Mouse (Mus musculus) forebrain, embryonic 14.5 days (tissue): ENCODE results near the gene Shb. TPM values are rescaled to one million over a fixed set of nuclear protein-coding genes. Genes with fewer than 3 reads are reported as not detected.
"Not testable (repeated sequence)": the region's sequence is repeated elsewhere in the genome, so short reads cannot be mapped to it uniquely, and the experiment has no call there.

Experiments used
- ATAC-seq: fragments of 200-750 bp; cut with Nextera tagmentation; 2 replicates; pipeline ENCODE4 v1.8.0; 2017; ENCODE audit warnings: mild to moderate bottlenecking, moderate library complexity
- DNase-seq: peaks from one replicate; pipeline ENCODE4 v3.0.0-alpha.2; 2015; ENCODE audit warnings: low spot score
- H3K27ac ChIP-seq: fragments of 300-500 bp; sonication (generic); 2 replicates; pipeline ENCODE4 v1.5.1; 2014; ENCODE audit warnings: low read depth, mild to moderate bottlenecking, control low read depth, low read length, moderate library complexity
- H3K27me3 ChIP-seq: fragments of 300-500 bp; sonication (generic); replicated peaks from 2 replicates; pipeline ENCODE4 v1.6.1; 2014; ENCODE audit warnings: low read length, control low read depth, mixed read lengths; ENCODE audit not compliant: control insufficient read depth, insufficient read depth
- H3K36me3 ChIP-seq: fragments of 300-500 bp; sonication (generic); 2 replicates; pipeline ENCODE4 v1.6.1; 2014; ENCODE audit warnings: low read length, control low read depth; ENCODE audit not compliant: control insufficient read depth, insufficient read depth
- H3K4me1 ChIP-seq: fragments of 300-500 bp; sonication (generic); 2 replicates; pipeline ENCODE4 v1.6.1; 2014; ENCODE audit warnings: antibody characterized with exemption, low read length, control low read depth; ENCODE audit not compliant: control insufficient read depth, insufficient read depth
- H3K4me2 ChIP-seq: fragments of 300-500 bp; sonication (generic); 2 replicates; pipeline ENCODE4 v1.6.1; 2014; ENCODE audit warnings: mild to moderate bottlenecking, control low read depth, low read length
- H3K4me3 ChIP-seq: fragments of 300-500 bp; sonication (generic); 2 replicates; pipeline ENCODE4 v1.5.1; 2014; ENCODE audit warnings: low read depth, low read length, control low read depth
- H3K9ac ChIP-seq: fragments of 300-500 bp; sonication (generic); 2 replicates; pipeline ENCODE4 v1.6.1; 2014; ENCODE audit warnings: mild to moderate bottlenecking, low read length, control low read depth, moderate library complexity
- H3K9me3 ChIP-seq: fragments of 300-500 bp; sonication (generic); replicated peaks from 2 replicates; pipeline ENCODE4 v1.6.1; 2016; ENCODE audit warnings: low read length, control low read depth, mixed read lengths; ENCODE audit not compliant: control insufficient read depth
- WGBS: fragments of 180-500 bp; shearing (Covaris S2); extraction: QIAGEN DNeasy Blood & Tissue Kit; methylation state at CpG from one replicate; pipeline ENCODE4 v1.1.7; 2014; 5-methylcytosine and 5-hydroxymethylcytosine counted together
- microRNA-seq: library from miRNA; unstranded; fragments of <30 nt; microRNA quantifications from one replicate; pipeline ENCODE4, GENCODE M21; 2016
- polyA plus RNA-seq: library from polyadenylated mRNA; unstranded; fragments of >200 nt; fragmentation: Nextera tagmentation; extraction: Ambion mirVana; gene quantifications from 2 replicates; pipeline ENCODE4 v1.2.1, GENCODE M21; 2014

The Shb gene
- polyA plus RNA-seq, 1 experiment from 2014 or later: 14.5 TPM

DNA sequence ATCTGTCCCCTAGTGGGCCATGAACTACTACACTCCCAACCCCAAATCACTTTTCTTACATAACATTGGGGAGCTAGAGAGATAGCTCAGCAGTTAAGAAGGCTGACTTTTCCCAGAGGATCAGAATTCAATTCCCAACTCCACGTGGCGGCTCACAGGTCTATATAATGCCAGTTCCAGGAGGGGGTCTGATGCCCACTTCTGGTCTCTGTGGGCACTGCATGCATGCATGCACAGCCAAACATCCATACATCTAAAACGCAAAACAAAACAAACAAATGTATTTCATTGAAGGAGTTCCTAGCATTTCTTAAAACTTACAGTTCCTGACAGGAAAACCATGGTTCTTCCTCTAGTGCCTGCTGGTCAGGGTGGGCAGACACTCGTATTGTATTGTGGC is 140.2 kb downstream of the Shb start:
- 0 out of 2 replicates have a peak, but pooled peaks cover 1% of the 10 kb centered on the region for H3K36me3 ChIP-seq
- DNase-seq (no peak), ATAC-seq (no peak)
- H3K27ac ChIP-seq: no peak overlapping the region
- H3K4me1 ChIP-seq: no peaks in the 10 kb centered on the region
- no peak overlapping the region for H3K4me3 ChIP-seq
- no peaks in the 10 kb centered on the region for H3K27me3 ChIP-seq
- WGBS: 70% methylated on average over 4 of the region's 4 CpGs
- no peaks in the 10 kb centered on the region for H3K9me3 ChIP-seq
- H3K4me2 ChIP-seq: no peak overlapping the region
- H3K9ac ChIP-seq: no peak overlapping the region

DNA sequence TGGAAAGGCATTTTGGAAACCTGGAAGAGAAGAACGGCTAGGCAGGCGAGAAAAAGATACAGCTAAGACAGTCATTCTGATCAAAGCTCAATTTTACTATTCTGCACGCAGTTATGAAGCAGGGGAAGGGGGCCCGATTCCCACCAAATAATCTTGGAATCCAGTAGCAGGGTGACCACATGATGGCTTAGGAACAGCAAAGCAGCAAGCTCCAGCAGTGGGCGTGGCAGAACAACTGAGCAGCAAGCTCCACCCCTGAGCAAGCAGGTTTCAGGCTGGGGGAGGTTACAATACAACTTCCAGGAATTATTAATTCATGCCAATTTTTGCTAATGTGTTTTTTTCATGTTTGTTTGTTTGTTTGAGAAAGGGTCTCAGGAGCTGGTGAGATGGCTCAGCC is 145.0 kb downstream of the Shb start:
- not testable (repeated sequence) for ATAC-seq, H3K4me3 ChIP-seq

DNA sequence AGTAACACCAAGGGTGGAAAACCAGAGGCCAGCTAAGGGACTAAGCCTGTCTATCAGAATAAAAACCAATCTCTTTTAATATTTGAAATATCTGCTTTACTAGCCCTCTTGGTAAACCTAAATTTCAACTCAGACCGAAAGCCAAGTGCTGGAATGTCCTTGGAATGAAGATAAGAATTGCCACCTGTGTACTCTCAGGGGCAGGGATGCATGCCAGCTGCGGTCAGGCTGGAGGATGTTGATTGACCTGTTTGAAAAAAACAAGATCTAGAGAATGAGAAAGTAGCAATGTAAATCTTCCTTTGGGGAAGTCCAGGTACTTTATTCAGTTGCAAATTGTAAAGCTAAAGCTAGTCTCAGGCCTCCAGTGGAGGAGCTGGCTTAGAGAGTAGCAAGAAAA is 150.1 kb downstream of the Shb start:
- not testable (repeated sequence) for H3K4me2 ChIP-seq, H3K9me3 ChIP-seq
- WGBS: 87% methylated on average over 2 of the region's 2 CpGs

More for the DNA sequence above, 145.0 kb downstream of the Shb start:
- H3K36me3 ChIP-seq, H3K27me3 ChIP-seq, H3K9ac ChIP-seq, H3K27ac ChIP-seq, DNase-seq, H3K4me2 ChIP-seq, H3K4me1 ChIP-seq, H3K9me3 ChIP-seq: not testable (repeated sequence)
- 94% methylated on average over 5 of the region's 5 CpGs for WGBS

GRCm38 (mm10) chr4:45380903-45381580 is 151.2 kb downstream of the Shb start:
- ATAC-seq, H3K4me2 ChIP-seq, DNase-seq, H3K4me1 ChIP-seq, H3K4me3 ChIP-seq, H3K9me3 ChIP-seq, H3K9ac ChIP-seq, H3K27ac ChIP-seq, H3K27me3 ChIP-seq: not testable (repeated sequence)
- WGBS: 82% methylated on average over 10 of the region's 10 CpGs
- peaks cover 12% of the 10 kb centered on the region for H3K36me3 ChIP-seq

More for the DNA sequence above, 150.1 kb downstream of the Shb start:
- not testable (repeated sequence) for H3K27ac ChIP-seq, H3K4me1 ChIP-seq, H3K36me3 ChIP-seq, H3K9ac ChIP-seq, ATAC-seq, H3K4me3 ChIP-seq, H3K27me3 ChIP-seq, DNase-seq

DNA sequence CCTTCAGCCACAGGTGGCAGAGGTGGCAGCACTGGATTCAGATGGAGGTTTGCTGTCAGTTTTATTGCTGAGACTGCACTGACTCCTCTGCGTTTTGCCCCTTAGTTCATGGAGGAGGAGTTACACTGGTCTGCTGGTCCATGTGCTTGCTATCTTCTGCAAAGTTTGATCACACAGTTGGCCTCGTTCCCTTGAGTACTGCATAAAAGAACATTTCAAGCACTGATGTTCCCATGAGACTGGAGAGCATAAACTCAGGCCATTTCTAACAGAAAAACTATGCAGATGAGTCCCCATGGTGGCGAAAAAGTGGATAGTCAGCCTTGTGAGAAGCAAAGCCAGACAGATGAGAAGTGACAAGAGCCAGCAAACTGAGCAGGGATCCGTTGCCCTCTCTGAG is 155.7 kb downstream of the Shb start:
- Histone ChIP-seq H3K36me3 (peaks cover 55% of the 10 kb centered on the region), H3K27me3 (no peaks in the 10 kb centered on the region)
- WGBS: 83% methylated on average over 4 of the region's 4 CpGs

GRCm38 (mm10) chr4:45374879-45375278 is 157.4 kb downstream of the Shb start:
- H3K27ac ChIP-seq: no peak overlapping the region
- 93% methylated on average over 5 of the region's 5 CpGs for WGBS
- H3K4me2 ChIP-seq: no peak overlapping the region

More for the DNA sequence above, 155.7 kb downstream of the Shb start:
- no peak overlapping the region for H3K9ac ChIP-seq
- H3K4me2 ChIP-seq: no peak overlapping the region
- no peaks in the 10 kb centered on the region for H3K9me3 ChIP-seq
- H3K4me1 ChIP-seq: no peaks in the 10 kb centered on the region
- H3K27ac ChIP-seq: no peak overlapping the region
- no peak overlapping the region for H3K4me3 ChIP-seq
- DNase-seq (no peak), ATAC-seq (no peak)

More at GRCm38 (mm10) chr4:45374879-45375278, 157.4 kb downstream of the Shb start:
- no peak overlapping the region for H3K4me3 ChIP-seq
- no peak overlapping the region for H3K9ac ChIP-seq
- DNase-seq (no peak), ATAC-seq (no peak)
- H3K9me3 ChIP-seq: no peaks in the 10 kb centered on the region
- no peaks in the 10 kb centered on the region for H3K27me3 ChIP-seq
- H3K36me3 ChIP-seq: peaks cover 67% of the 10 kb centered on the region
- no peaks in the 10 kb centered on the region for H3K4me1 ChIP-seq

Small RNA genes within 50 kb of the gene (microRNA-seq; reads per million reads assigned to microRNA genes)
- gene Gm22518: not detected
- not detected for gene Gm25692

Other genes with a start within 250 kb of the Shb start
- gene Trmt10b, start 235.3 kb downstream of the Shb start, polyA plus RNA-seq: 23.9 and 25.6 TPM in 2 replicates
- 8.5 and 8.8 TPM in 2 replicates for gene Dcaf10, start 190.4 kb downstream of the Shb start, polyA plus RNA-seq
- gene Exosc3, start 189.7 kb downstream of the Shb start, polyA plus RNA-seq: 44.5 and 52.4 TPM in 2 replicates
- gene Slc25a51, start 123.7 kb downstream of the Shb start, polyA plus RNA-seq: 82.5 and 84.3 TPM in 2 replicates